Mouse (Mus musculus) kidney, postnatal 14 days (tissue): Measurements from ENCODE around the gene Rnf41.

ENCODE experiments used
- DNase-seq: peaks from one replicate; pipeline ENCODE4 v3.0.0; 2022; ENCODE audit warnings: mixed read lengths

Gene Rnf41

GRCm38 (mm10) chr10:128411211-128412054, at the start of gene Rnf41, which contains the start of gene Nabp2:
Gene Rnf41 (plus strand): TSS chr10:128411657.
Gene Nabp2 (minus strand): TSS chr10:128411492.
- DNase-seq, result peak; percentile 98

GRCm38 (mm10) chr10:128361836-128362235, 49.6 kb upstream of the Rnf41 start:
- no peak for DNase-seq

- DNase-seq, result peak; percentile 47
These were observed 48.9 kb upstream of the Rnf41 start for GRCm38 (mm10) chr10:128362568-128362967.

- no peak for DNase-seq
These were observed 43.5 kb upstream of the Rnf41 start for GRCm38 (mm10) chr10:128367899-128368401.

DNA sequence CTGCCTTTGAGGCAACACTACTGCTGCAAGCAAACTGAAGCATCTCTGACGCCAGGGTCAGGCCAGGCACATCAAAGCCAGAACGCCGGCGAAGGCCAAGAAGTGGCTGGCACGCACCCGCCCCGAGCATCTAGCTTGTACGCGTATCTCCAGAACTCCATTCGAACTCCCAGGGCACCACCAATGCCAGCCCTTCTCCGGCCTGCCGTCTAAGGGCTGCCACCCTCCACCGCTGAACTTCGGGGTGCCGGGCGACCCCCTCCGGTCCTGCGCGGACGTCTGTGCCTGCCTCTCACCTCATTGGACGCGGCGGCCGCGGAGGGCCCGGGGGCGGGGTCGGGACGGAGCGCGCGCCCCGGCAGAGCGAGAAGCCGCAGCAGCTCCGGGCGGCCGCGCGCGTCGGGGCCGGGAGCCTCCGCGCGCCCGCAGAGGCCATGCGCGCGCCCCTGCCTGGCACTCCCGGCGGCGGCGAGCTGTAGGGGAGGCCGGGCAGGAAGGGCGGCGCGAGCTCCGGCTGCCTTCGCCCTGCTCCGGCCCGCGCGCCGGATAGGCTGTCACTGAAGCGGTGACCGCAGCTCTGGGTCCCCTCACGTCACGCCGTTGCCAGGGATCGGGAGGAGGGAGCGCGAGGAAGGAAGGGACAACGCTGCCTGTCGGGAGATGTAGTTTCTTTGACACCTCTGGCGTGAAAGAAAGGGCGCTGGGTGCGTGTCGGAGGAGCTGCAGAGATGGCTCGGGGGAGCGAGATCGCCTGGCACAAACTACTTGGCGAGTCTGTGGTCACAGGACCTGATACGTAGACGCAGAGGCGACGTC, 42.8 kb upstream of the Rnf41 start, which contains the start of gene Coq10a:
Gene Coq10a, minus strand, starts transcription at position 596 of the 816 bp plus-strand sequence.
- DNase-seq, result peak; percentile 95

DNA sequence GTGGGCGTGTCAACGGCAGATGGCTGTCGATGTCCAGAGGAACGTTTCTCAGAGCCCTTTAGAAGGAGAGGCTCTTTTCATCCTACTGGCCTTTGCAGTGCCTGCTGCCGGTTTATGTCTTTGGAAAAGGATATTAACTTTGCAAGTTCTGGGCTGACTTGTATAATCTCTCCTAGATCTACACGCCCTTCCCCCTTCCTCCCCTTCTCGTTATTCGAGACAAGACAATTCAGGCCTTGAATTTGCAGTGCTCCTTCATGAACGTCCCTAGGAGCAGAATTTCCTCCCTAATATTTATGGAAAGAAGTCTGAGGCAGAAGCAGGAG, 42.3 kb upstream of the Rnf41 start:
- no peak for DNase-seq

GRCm38 (mm10) chr10:128369599-128369998, 41.9 kb upstream of the Rnf41 start:
- DNase-seq, result no peak

DNA sequence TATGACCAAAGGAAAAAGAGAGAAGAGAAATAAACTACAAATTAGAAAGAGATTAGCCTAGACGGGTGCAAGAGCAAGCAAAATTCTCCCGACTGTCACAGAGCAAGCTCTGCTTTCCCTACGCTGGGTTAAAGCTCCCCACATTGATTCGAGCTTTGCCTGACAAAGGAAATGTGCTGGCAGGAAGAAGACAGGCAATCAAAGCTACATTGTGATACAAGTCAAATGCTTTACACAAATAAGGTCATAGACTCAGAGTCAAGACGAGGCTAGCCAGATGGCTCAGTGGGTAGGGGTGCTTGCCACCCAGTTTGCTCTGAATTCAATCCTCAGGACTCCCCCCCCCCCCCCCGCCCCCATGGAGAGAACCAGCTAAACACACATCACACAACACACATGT, 41.4 kb upstream of the Rnf41 start:
- DNase-seq, result no peak

- DNase-seq, result peak; percentile 18
These were observed 40.9 kb upstream of the Rnf41 start for GRCm38 (mm10) chr10:128370601-128371000.

DNA sequence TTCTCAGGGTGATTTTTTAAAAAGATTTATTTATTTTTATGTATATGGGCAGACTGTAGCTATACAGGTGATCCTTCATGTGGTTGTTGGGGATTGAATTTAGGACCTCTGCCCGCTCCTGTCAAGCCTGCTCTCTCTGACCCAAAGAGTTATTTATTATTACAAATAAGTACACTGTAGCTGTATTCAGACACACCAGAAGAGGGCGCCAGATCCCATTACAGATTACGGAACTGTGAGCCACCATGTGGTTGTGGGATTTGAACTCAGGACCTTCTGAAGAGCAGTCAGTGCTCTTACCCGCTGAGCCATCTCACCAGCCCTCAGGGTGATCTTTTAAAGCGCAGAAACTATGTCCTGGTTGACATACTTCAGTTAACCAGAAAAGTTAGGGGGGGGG, 39.3 kb upstream of the Rnf41 start:
- no peak for DNase-seq

DNA sequence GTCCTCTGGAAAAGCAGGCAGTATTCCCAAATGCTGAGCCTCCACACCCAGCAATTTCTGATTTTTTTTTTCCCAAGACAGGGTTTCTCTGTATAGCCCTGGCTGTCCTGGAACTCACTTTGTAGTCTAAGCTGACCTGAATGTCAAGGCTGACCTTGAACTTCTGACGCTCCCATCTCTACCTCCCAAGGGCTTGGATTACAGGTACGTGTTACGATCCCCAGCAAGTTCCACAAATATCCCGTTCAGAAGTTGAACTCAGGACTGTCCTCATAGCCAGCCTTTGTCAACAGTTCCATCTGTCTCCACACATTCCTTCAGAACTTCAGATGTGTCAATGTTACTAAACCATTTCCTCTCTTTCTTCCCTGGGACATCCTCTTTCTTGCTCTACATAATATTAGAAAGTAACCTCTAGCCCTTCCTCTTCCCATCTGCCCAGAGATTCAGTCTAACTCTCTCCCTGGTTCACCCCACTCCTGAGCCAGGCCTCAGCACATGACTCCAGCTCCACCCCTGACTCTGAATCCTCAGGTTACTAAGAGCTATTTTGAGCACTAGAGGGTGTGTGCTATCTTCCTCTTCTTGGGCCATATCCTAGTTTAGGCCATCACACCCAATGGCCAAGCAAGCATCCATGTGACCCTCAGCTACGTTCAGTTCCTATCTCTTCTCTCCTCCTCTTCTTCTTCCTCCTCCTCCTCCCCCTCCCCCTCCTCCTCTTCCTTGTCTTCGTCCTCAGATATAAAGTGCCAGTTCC, 38.3 kb upstream of the Rnf41 start:
- no peak for DNase-seq

GRCm38 (mm10) chr10:128374393-128374792, 37.1 kb upstream of the Rnf41 start:
- DNase-seq, result no peak

- DNase-seq, result no peak
These were observed 35.4 kb upstream of the Rnf41 start for GRCm38 (mm10) chr10:128376099-128376454.

DNA sequence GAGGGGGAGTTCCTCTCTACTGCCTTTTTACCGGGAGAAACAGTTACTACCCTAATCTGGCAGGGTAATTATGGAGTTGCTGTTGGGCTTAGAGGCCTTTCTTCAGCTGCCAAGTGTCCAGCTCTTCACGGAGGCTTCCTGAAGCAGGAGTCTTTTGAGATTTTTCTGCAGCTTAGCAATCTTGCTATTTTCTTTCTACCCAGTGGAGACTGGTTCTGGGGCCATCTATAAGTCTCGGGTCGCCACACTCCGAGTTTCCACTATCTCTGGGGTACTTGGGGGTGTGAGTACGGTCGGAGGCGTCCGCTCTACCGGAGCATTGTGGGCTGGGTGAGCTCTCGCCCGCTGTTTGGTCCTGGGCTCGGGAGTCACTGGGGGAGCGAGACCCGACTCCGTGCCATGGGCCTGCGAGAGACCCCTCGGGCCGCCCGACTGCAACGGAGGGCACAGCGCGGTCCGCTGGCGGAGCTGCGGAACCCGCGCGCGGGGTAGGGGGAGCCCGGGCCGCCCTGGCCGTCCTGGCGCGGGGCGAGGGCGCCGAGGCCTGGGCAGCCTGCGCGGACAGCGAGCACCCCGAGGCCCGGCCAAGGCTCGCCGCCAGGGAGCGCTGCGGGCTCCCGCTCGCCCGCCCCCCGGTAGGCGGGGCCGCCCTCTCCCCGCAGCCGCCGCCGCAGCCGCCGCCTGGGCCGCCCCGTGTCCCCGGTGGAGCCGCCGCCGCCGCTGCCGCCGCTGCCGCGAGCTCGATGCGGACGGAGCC, 34.8 kb upstream of the Rnf41 start, which contains the start of gene Ankrd52:
Gene Ankrd52, plus strand, starts transcription at position 661 of the 757 bp plus-strand sequence.
- peak; percentile 94 for DNase-seq

DNA sequence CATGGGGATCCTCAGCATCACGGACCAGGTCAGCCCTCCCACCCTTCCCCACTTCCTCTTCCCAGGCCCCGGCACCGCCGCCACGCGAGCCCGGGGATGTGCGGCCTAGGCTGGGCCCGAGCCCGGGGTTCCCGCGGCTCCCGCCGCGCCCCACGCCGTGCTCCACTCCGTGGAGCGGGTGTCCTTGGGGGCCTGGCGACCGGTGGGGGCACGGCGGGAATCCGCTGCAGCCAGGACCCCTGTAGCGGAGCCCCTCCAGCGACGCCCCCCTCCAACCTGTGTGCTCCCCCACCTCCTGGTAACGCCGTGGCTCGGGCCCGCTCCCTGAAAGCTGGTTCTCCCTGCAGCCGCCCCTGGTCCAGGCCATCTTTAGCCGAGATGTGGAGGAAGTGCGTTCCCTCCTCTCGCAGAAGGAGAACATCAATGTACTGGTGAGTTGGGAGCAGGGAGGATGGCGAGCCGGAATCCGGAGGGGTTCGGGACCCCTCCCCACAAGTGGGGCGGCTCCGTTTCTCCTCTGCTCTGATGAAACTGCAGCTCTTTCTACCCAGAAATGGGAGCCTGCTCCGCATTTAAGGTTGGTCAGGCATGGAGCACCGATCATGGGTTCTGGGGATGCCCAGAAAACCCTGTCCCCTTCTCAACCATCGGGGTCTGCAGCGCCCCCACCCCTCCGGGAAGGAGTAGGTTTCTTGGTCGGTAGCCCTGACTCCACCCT, 34.1 kb upstream of the Rnf41 start:
- no peak for DNase-seq

GRCm38 (mm10) chr10:128377940-128378448, 33.5 kb upstream of the Rnf41 start:
- no peak for DNase-seq

DNA sequence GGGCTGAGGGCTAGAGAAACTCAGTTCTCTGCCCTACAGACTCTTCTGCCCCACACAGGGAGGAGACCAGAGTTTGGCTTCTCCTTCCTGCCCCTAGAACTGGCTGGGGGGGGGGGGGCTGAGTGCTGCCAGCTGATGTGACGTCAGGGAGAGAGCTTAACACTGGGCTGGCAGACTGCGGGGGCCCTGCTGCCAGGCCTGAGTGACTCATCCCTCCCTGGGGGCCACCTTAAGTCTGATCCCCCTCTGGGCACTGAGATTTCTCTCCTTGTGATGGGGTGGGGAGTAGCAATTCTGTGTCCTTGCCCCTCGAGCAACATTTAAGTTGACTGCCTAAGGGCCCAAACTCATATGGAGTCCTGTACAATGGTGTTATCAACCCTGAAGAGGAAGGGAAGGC, 33.0 kb upstream of the Rnf41 start:
- DNase-seq, result no peak

- no peak for DNase-seq
These were observed 32.2 kb upstream of the Rnf41 start for GRCm38 (mm10) chr10:128379260-128379659.

DNA sequence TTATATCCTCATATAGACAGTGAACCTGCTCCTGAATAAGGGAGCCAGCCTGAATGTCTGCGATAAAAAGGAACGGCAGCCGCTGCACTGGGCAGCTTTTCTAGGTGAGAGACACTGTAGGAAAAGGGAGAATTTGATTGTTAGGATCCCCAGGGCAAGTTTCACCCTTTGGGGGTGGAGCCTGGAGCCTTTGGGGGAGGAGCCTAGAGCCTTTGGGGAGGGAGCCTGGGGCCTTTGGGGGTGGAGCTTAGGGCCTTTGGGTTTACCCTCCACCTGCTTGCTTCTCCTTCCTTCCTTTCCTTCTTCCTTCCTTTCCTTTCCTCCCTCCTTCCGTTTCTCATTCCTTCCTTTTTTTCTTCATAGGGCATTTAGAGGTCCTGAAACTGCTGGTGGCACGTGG, 30.9 kb upstream of the Rnf41 start:
- peak; percentile 36 for DNase-seq

DNA sequence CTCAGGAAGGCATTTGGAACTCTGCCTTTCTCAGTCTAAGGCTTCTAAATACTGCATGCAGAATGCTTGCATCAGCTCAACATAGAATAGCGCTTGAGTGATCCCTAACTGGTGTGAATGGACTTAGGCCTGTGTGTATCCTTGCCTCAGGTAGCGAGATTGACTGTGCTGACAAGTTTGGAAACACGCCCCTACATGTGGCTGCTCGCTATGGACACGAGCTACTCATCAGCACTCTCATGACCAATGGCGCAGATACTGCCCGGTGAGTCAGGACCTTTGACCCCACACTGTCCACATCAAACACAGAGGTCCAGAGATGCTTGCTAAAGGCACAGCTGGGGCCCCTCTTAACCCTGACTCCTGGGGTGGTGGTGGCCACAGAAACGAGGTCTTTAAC, 29.0 kb upstream of the Rnf41 start:
- no peak for DNase-seq

GRCm38 (mm10) chr10:128385902-128386301, 25.6 kb upstream of the Rnf41 start:
- DNase-seq, result no peak
